Mouse (Mus musculus): ENCODE measurements at regions not wholly inside any gene's neighbourhood (a gene's known extent, or its start where the extent isn't known, plus 50 kb on each side); places are given as distances from the start of the nearest gene placed in this dataset.

- Histone ChIP-seq H3K27ac (ENCODE audit: low read depth, low read length) (no peak overlapping the region), H3K9me3 (replicated peaks; ENCODE audit: control insufficient read depth, low read length) (no peaks in the 10 kb centered on the region), H3K4me2 (no peak overlapping the region), H3K36me3 (ENCODE audit: control insufficient read depth, insufficient read depth, low read length) (no peaks in the 10 kb centered on the region), H3K4me1 (ENCODE audit: control insufficient read depth, insufficient read depth, low read length) (no peaks in the 10 kb centered on the region), H3K4me3 (ENCODE audit: low read depth, low read length) (no peak overlapping the region), H3K9ac (ENCODE audit: low read depth, low read length) (no peak overlapping the region), H3K27me3 (ENCODE audit: control insufficient read depth, insufficient read depth, low read length) (no peaks in the 10 kb centered on the region)
- 67% methylated on average over 7 of the region's 7 CpGs for WGBS (ENCODE audit: insufficient replicate concordance)
- ATAC-seq (replicated peaks; ENCODE audit: insufficient number of reproducible peaks, low FRiP score, low TSS enrichment) = no peak
These were observed 63.5 kb upstream of the Ndst3 start for GRCm38 (mm10) chr3:123754011-123754610.

DNA sequence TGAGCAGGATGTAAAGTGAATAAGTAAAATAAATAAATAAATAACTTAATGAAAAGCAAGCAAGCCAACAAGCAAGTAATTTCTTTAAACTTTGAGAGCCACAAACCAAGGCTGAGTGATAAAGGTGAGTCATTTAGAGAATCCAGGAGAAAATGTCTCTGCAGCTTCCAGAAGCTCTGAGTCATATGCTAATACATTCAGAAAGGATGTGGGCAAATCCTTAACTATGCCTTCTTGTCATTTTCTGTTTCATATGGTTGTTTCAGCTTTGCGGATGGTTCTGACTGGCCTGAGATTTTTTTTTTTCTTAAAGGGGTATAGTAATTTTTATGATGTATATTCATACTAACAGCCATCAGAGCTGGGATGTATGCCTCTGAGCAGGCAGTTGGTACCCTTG, 64.3 kb upstream of the Ndst3 start:
- H3K9me3 ChIP-seq (replicated peaks; ENCODE audit: control insufficient read depth, low read length) = no peaks in the 10 kb centered on the region
- no peaks in the 10 kb centered on the region for H3K4me1 ChIP-seq (ENCODE audit: control insufficient read depth, insufficient read depth, low read length)
- no peaks in the 10 kb centered on the region for H3K27me3 ChIP-seq (ENCODE audit: control insufficient read depth, insufficient read depth, low read length)
- no peaks in the 10 kb centered on the region for H3K36me3 ChIP-seq (ENCODE audit: control insufficient read depth, insufficient read depth, low read length)
- no peak overlapping the region for H3K4me2 ChIP-seq
- ATAC-seq (replicated peaks; ENCODE audit: insufficient number of reproducible peaks, low FRiP score, low TSS enrichment) = no peak
- 83% methylated on average over 1 of the region's 1 CpGs for WGBS (ENCODE audit: insufficient replicate concordance)
- no peak overlapping the region for H3K9ac ChIP-seq (ENCODE audit: low read depth, low read length)
- H3K27ac ChIP-seq (ENCODE audit: low read depth, low read length) = no peak overlapping the region
- H3K4me3 ChIP-seq (ENCODE audit: low read depth, low read length) = no peak overlapping the region

DNA sequence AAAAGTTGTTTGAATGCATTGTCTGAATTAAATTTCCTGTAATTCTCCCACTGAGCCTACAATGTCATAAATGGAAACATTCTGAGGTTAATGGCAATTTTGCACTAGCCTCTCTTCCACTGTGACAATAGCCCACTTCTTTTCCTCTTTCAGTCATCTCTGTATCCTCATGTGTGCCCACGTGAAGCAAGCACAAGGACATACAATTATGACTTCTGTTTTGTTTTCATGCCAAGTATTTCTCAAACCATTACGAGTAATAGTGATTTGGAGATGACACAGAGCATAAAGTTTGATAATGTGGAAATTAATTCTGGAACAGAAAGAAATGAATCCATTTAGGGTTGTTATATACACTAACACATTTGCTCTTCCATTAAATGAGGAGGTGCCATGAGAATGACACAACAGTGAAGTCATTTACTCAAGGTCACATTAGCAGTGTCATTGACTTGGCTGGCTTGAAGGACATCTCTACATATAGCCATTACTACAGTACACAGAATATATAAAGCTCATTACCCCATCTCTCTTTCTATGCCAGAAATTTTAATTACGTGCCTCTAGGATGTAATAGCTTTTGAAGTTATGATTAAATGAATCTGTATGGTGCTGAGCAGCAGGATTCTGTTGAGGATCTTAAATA, 75.4 kb upstream of the Ndst3 start:
- H3K27ac ChIP-seq (ENCODE audit: low read depth, low read length) = no peak overlapping the region
- no peak for ATAC-seq (replicated peaks; ENCODE audit: insufficient number of reproducible peaks, low FRiP score, low TSS enrichment)
- H3K4me1 ChIP-seq (ENCODE audit: control insufficient read depth, insufficient read depth, low read length) = no peaks in the 10 kb centered on the region
- no peaks in the 10 kb centered on the region for H3K9me3 ChIP-seq (replicated peaks; ENCODE audit: control insufficient read depth, low read length)
- 76% methylated on average over 3 of the region's 3 CpGs for WGBS (ENCODE audit: insufficient replicate concordance)
- no peaks in the 10 kb centered on the region for H3K36me3 ChIP-seq (ENCODE audit: control insufficient read depth, insufficient read depth, low read length)
- no peak overlapping the region for H3K9ac ChIP-seq (ENCODE audit: low read depth, low read length)
- no peak overlapping the region for H3K4me3 ChIP-seq (ENCODE audit: low read depth, low read length)
- no peak overlapping the region for H3K4me2 ChIP-seq
- no peaks in the 10 kb centered on the region for H3K27me3 ChIP-seq (ENCODE audit: control insufficient read depth, insufficient read depth, low read length)

GRCm38 (mm10) chr3:123766557-123766913, 75.9 kb upstream of the Ndst3 start:
- 51% methylated on average over 6 of the region's 6 CpGs for WGBS (ENCODE audit: insufficient replicate concordance)
- H3K36me3 ChIP-seq (ENCODE audit: control insufficient read depth, insufficient read depth, low read length) = no peaks in the 10 kb centered on the region
- no peaks in the 10 kb centered on the region for H3K9me3 ChIP-seq (replicated peaks; ENCODE audit: control insufficient read depth, low read length)
- no peak overlapping the region for H3K4me3 ChIP-seq (ENCODE audit: low read depth, low read length)
- H3K4me2 ChIP-seq = no peak overlapping the region
- no peaks in the 10 kb centered on the region for H3K27me3 ChIP-seq (ENCODE audit: control insufficient read depth, insufficient read depth, low read length)
- no peak overlapping the region for H3K9ac ChIP-seq (ENCODE audit: low read depth, low read length)
- ATAC-seq (replicated peaks; ENCODE audit: insufficient number of reproducible peaks, low FRiP score, low TSS enrichment) = no peak
- H3K27ac ChIP-seq (ENCODE audit: low read depth, low read length) = no peak overlapping the region
- H3K4me1 ChIP-seq (ENCODE audit: control insufficient read depth, insufficient read depth, low read length) = no peaks in the 10 kb centered on the region

GRCm38 (mm10) chr3:123780507-123780906, 89.9 kb upstream of the Ndst3 start:
- no peak for ATAC-seq (replicated peaks; ENCODE audit: insufficient number of reproducible peaks, low FRiP score, low TSS enrichment)

GRCm38 (mm10) chr3:123781581-123781980, 90.9 kb upstream of the Ndst3 start:
- no peak overlapping the region for H3K4me3 ChIP-seq (ENCODE audit: low read depth, low read length)
- H3K4me1 ChIP-seq (ENCODE audit: control insufficient read depth, insufficient read depth, low read length) = no peaks in the 10 kb centered on the region
- H3K4me2 ChIP-seq = no peak overlapping the region
- no peaks in the 10 kb centered on the region for H3K9me3 ChIP-seq (replicated peaks; ENCODE audit: control insufficient read depth, low read length)
- no peak overlapping the region for H3K27ac ChIP-seq (ENCODE audit: low read depth, low read length)
- WGBS (ENCODE audit: insufficient replicate concordance) = 68% methylated on average over 1 of the region's 1 CpGs
- no peak overlapping the region for H3K9ac ChIP-seq (ENCODE audit: low read depth, low read length)
- no peaks in the 10 kb centered on the region for H3K36me3 ChIP-seq (ENCODE audit: control insufficient read depth, insufficient read depth, low read length)
- no peak for ATAC-seq (replicated peaks; ENCODE audit: insufficient number of reproducible peaks, low FRiP score, low TSS enrichment)
- H3K27me3 ChIP-seq (ENCODE audit: control insufficient read depth, insufficient read depth, low read length) = no peaks in the 10 kb centered on the region

More at GRCm38 (mm10) chr3:123780507-123780906, 89.9 kb upstream of the Ndst3 start:
- Histone ChIP-seq H3K27me3 (ENCODE audit: control insufficient read depth, insufficient read depth, low read length) (no peaks in the 10 kb centered on the region), H3K4me3 (ENCODE audit: low read depth, low read length) (no peak overlapping the region), H3K27ac (ENCODE audit: low read depth, low read length) (no peak overlapping the region), H3K36me3 (ENCODE audit: control insufficient read depth, insufficient read depth, low read length) (no peaks in the 10 kb centered on the region), H3K9me3 (replicated peaks; ENCODE audit: control insufficient read depth, low read length) (no peaks in the 10 kb centered on the region), H3K9ac (ENCODE audit: low read depth, low read length) (no peak overlapping the region), H3K4me2 (no peak overlapping the region), H3K4me1 (ENCODE audit: control insufficient read depth, insufficient read depth, low read length) (no peaks in the 10 kb centered on the region)

DNA sequence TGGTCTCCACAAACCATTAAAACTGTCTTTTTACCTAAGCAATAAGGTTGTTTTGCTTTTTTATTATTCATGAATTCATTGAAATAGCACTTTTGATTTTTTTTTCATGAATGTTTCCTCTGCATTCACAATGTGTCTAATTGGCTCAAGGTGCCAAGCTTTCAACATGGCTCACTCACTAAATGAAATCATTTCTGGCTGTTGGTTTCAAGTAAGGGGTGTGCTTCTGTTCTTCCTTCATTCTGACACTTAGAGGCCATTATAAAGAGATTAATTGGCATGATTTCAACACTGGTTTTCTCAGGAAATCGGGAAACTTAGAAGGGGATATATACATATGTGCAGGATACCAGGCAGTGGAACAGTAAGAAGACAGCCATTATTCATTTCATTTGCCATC, 93.5 kb upstream of the Ndst3 start:
- no peaks in the 10 kb centered on the region for H3K4me1 ChIP-seq (ENCODE audit: control insufficient read depth, insufficient read depth, low read length)
- no peak for ATAC-seq (replicated peaks; ENCODE audit: insufficient number of reproducible peaks, low FRiP score, low TSS enrichment)
- 65% methylated on average over 1 of the region's 1 CpGs for WGBS (ENCODE audit: insufficient replicate concordance)
- H3K36me3 ChIP-seq (ENCODE audit: control insufficient read depth, insufficient read depth, low read length) = no peaks in the 10 kb centered on the region
- H3K27me3 ChIP-seq (ENCODE audit: control insufficient read depth, insufficient read depth, low read length) = no peaks in the 10 kb centered on the region
- H3K27ac ChIP-seq (ENCODE audit: low read depth, low read length) = no peak overlapping the region
- H3K4me2 ChIP-seq = no peak overlapping the region
- no peaks in the 10 kb centered on the region for H3K9me3 ChIP-seq (replicated peaks; ENCODE audit: control insufficient read depth, low read length)
- no peak overlapping the region for H3K9ac ChIP-seq (ENCODE audit: low read depth, low read length)
- no peak overlapping the region for H3K4me3 ChIP-seq (ENCODE audit: low read depth, low read length)

GRCm38 (mm10) chr3:123794011-123794410, 103.4 kb upstream of the Ndst3 start:
- no peaks in the 10 kb centered on the region for H3K27me3 ChIP-seq (ENCODE audit: control insufficient read depth, insufficient read depth, low read length)
- no peak overlapping the region for H3K4me3 ChIP-seq (ENCODE audit: low read depth, low read length)
- H3K36me3 ChIP-seq (ENCODE audit: control insufficient read depth, insufficient read depth, low read length) = no peaks in the 10 kb centered on the region
- no peaks in the 10 kb centered on the region for H3K4me1 ChIP-seq (ENCODE audit: control insufficient read depth, insufficient read depth, low read length)
- no peak for ATAC-seq (replicated peaks; ENCODE audit: insufficient number of reproducible peaks, low FRiP score, low TSS enrichment)
- no peak overlapping the region for H3K27ac ChIP-seq (ENCODE audit: low read depth, low read length)
- no peak overlapping the region for H3K4me2 ChIP-seq
- no peaks in the 10 kb centered on the region for H3K9me3 ChIP-seq (replicated peaks; ENCODE audit: control insufficient read depth, low read length)
- H3K9ac ChIP-seq (ENCODE audit: low read depth, low read length) = no peak overlapping the region
- 86% methylated on average over 1 of the region's 1 CpGs for WGBS (ENCODE audit: insufficient replicate concordance)

GRCm38 (mm10) chr3:123805338-123805737, 114.7 kb upstream of the Ndst3 start:
- H3K36me3 ChIP-seq (ENCODE audit: control insufficient read depth, insufficient read depth, low read length) = no peaks in the 10 kb centered on the region
- ATAC-seq (replicated peaks; ENCODE audit: insufficient number of reproducible peaks, low FRiP score, low TSS enrichment) = no peak
- H3K9me3 ChIP-seq (replicated peaks; ENCODE audit: control insufficient read depth, low read length) = no peaks in the 10 kb centered on the region
- H3K27me3 ChIP-seq (ENCODE audit: control insufficient read depth, insufficient read depth, low read length) = no peaks in the 10 kb centered on the region
- H3K27ac ChIP-seq (ENCODE audit: low read depth, low read length) = no peak overlapping the region
- no peaks in the 10 kb centered on the region for H3K4me1 ChIP-seq (ENCODE audit: control insufficient read depth, insufficient read depth, low read length)
- no peak overlapping the region for H3K4me2 ChIP-seq
- no peak overlapping the region for H3K9ac ChIP-seq (ENCODE audit: low read depth, low read length)
- H3K4me3 ChIP-seq (ENCODE audit: low read depth, low read length) = no peak overlapping the region
- 82% methylated on average over 3 of the region's 3 CpGs for WGBS (ENCODE audit: insufficient replicate concordance)

Measured in heart, embryonic 11.5 days (tissue).